Mouse (Mus musculus): Measurements from ENCODE around the gene Gm19345. TPM values are rescaled to one million over a fixed set of nuclear protein-coding genes. Genes with fewer than 3 reads are reported as not detected.
A peak's percentile ranks its signal among the peaks of the same experiment; 100 is the strongest.

The Gm19345 gene
- polyA plus RNA-seq, 1 experiment from 2014 or later, result not detected

DNA sequence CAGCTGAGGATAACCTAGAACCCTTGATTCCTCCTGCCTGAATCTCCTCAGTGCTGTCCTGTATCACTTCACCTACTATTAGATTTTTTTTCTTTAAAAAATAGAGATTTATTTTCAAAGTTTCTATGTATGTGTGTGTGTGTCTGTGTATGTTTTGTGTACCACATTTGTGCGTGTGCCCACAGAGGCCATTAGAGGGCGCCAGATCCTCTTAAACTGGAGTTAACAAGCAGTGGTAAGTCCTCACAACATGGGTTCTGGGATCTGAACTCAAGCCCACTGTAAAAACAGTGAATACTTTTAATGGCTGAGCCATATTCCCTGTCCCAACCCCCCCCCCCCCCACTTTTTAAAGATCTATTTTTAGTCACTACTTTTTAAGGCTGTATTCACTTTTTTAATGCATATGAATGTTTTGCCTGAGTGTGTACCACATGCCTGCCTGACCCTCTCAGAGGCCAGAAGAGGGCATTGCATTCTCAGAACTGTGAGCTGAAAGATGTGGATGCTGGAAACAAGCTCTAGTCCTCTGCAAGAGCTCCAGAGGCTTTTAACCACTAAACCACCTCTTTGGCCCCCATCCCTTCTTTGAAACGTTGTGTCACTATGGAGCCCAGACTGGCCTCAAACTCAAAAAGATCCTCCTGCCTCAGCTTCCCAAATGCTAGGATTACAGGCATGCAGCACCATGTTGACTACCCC, 31.3 kb upstream of the Gm19345 start:
- H3K79me2 ChIP-seq (ENCODE audit: inconsistent target), result peaks cover 44% of the 10 kb centered on the region; the same call in 1 of the 2 replicates
- 76% methylated on average over 3 of the region's 3 CpGs for WGBS (ENCODE audit: missing documents)
- H3K27ac ChIP-seq, result no peak overlapping the region
- H3K36me3 ChIP-seq (ENCODE audit: inconsistent target), result peaks cover 13% of the 10 kb centered on the region; the same call in 1 of the 2 replicates
- no peak overlapping the region for H3K4me3 ChIP-seq (ENCODE audit: inconsistent target)

DNA sequence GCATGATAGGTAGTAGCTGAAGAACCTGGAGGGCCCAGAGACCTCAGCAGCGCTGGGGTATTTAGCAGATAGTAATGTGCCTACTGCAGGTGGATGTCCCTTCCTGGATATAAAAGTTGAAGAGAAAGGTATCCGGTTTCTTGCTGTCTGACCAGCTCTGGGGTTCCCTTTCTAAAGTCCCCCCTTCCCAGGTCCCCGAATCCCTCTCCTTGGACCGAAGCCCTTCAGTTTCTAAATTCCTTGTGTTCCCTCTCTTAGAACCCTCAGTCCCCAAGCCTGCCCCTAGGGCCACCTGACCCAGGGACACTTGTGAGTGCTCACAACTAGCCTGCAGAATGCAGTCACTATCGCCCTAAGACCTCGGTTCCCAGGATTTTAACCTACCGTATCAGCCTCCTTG, 30.2 kb upstream of the Gm19345 start:
- Histone ChIP-seq H3K27ac (no peak overlapping the region), H3K79me2 (ENCODE audit: inconsistent target) (peaks cover 38% of the 10 kb centered on the region; the same call in 1 of the 2 replicates), H3K36me3 (ENCODE audit: inconsistent target) (peaks cover 13% of the 10 kb centered on the region; the same call in 1 of the 2 replicates), H3K4me3 (ENCODE audit: inconsistent target) (peak overlapping the region; percentile 35)
- WGBS (ENCODE audit: missing documents), result 91% methylated on average over 7 of the region's 7 CpGs

DNA sequence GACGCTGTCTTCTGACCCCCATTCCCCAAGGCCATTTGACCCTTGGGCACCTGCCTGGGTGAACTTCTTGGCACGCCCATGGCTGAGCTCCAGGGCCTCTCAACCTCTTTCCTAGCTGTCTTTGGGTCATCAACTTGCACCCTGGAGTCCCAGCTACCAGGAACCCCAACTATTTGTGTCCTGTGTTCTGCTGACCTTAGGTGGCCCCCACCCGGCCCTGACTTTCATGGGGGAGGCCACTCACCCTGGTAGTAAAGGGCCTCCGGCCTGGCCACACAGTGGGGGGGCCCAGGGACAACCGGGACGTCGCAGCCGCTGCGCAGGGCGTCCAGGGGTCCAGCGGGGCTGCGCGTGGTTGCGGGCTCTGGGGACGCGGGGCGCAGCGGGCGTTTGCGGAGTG, 29.6 kb upstream of the Gm19345 start:
- 12% methylated on average over 20 of the region's 20 CpGs for WGBS (ENCODE audit: missing documents)
- H3K36me3 ChIP-seq (ENCODE audit: inconsistent target), result peaks cover 13% of the 10 kb centered on the region; the same call in 1 of the 2 replicates
- peak overlapping the region; percentile 35 for H3K4me3 ChIP-seq (ENCODE audit: inconsistent target)
- H3K27ac ChIP-seq, result peak overlapping the region; percentile 35; the same call in 1 of the 2 replicates
- peaks cover 38% of the 10 kb centered on the region; the same call in 1 of the 2 replicates for H3K79me2 ChIP-seq (ENCODE audit: inconsistent target)

DNA sequence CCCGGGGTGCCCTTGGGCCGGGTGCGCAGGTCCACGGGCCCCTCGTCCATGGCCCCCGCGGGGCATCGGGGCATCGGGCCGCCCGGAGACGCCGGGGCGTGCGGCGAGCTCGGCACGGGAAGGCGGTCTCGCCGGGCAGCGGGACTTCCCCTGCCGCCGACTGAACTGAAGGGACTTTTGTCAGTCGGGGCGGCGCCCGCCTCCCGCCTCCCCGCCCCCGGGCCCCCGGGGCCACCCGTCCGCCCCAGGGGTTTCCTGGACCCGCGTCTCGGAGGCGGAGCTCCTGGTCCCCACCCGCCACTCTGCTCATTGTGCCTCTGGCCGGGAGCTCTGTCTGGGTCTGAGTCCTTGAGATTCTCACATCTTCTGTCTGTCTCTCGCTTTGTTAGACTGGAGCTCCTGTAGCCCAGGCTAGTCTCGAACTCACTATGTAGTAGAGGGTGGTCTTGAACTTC, 29.2 kb upstream of the Gm19345 start, which contains the start of gene Bcl3:
Gene Bcl3 (minus strand): TSS at position 167 of the 455 bp plus-strand sequence.
- peaks cover 13% of the 10 kb centered on the region; the same call in 1 of the 2 replicates for H3K36me3 ChIP-seq (ENCODE audit: inconsistent target)
- WGBS (ENCODE audit: missing documents), result 2% methylated on average over 35 of the region's 42 CpGs
- peak within 1 kb of the TSS; percentile 35 for H3K4me3 ChIP-seq (ENCODE audit: inconsistent target)
- H3K79me2 ChIP-seq (ENCODE audit: inconsistent target), result peaks cover 38% of the 10 kb centered on the region; the same call in 1 of the 2 replicates
- H3K27ac ChIP-seq, result peak within 1 kb of the TSS; percentile 100

DNA sequence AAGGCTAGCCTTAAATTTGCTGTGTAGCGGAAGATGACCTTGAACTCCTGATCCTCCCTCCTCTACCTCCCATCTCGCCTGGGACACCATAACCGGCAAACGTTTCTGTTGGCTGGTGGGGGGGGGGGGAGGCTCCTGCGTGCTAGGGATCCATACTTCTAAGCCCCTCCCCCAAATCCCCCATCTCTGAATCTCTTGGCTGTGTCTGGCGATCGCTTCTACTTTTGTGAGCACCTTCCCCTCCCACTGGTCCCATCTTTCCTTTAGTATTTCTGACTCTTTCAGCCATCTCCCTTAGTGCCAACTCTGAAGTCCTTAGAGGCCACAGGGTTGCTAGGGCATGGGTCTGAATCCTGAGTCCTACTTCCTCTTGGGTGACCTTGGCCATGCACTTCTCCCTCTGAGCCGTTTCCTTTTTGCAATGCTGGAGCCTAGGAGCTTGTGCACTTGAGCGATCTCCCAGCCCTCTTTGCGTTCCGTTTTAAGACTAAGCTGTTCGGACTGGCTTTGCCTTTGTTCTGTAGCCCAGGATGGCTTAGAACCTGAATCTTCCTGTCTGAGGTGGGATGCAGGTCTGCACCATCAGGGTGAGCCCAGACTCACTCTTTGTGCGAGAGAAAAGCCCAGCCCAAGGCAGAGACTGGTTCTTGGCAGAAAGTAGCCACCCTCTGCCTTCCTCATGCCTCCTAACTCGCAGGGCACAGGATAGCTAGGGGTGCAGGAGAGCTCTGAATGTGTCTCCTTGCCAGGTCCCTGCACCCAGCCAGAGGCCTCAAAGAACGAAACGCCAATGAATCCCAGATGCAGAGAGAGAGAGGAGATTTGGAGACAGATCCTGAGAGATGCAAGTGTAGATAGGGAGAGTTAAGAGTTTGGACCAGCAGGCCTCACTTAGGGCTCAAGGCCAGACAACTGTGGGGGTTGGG, 28.3 kb upstream of the Gm19345 start:
- H3K27ac ChIP-seq, result peak overlapping the region; percentile 100
- H3K79me2 ChIP-seq (ENCODE audit: inconsistent target), result peaks cover 35% of the 10 kb centered on the region; the same call in 1 of the 2 replicates
- 11% methylated on average over 15 of the region's 16 CpGs for WGBS (ENCODE audit: missing documents)
- peaks cover 13% of the 10 kb centered on the region; the same call in 1 of the 2 replicates for H3K36me3 ChIP-seq (ENCODE audit: inconsistent target)
- H3K4me3 ChIP-seq (ENCODE audit: inconsistent target), result peak overlapping the region; percentile 35

DNA sequence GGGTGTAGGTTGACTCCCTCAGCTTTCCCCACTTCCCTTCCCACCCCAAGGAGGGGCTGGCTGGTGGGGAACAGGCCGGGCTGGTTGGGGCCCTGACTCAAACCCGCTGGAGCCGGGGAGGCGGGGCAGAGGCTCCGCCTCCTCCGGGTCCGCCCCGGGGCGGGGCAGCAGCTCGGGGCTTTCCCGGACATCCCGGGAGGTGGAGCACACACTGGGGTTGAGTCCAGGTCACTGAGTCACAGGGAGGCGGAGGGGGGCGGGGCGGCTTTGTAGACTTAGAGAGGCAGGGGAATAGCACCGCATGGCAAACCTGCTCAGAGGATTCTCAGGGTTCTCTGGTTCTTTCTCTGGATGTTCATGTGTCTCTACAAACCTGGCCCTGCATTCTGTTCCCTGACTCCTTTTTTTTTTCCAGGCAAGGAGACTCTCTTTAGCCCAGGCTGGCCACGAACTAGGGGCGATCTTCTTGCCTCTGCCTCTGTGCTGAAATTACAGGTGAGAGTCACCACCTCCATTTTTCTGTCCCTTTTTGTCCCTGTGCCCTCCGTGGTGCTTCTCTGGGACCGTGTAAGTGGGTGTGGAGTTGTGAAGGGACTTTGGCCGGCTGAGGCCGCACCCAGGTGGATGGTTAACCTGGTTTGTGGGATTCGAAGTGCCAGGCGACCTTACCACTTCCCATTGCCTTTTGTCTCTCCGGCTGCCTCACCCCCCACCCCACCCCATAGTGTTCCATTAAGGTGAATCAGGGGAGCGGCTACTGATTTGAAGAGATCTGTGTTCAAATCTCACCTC, 27.4 kb upstream of the Gm19345 start:
- H3K4me3 ChIP-seq (ENCODE audit: inconsistent target), result no peak overlapping the region
- 23% methylated on average over 21 of the region's 26 CpGs for WGBS (ENCODE audit: missing documents)
- peaks cover 27% of the 10 kb centered on the region; the same call in 1 of the 2 replicates for H3K79me2 ChIP-seq (ENCODE audit: inconsistent target)
- H3K27ac ChIP-seq, result peak overlapping the region; percentile 100
- peaks cover 7% of the 10 kb centered on the region; the same call in 1 of the 2 replicates for H3K36me3 ChIP-seq (ENCODE audit: inconsistent target)

DNA sequence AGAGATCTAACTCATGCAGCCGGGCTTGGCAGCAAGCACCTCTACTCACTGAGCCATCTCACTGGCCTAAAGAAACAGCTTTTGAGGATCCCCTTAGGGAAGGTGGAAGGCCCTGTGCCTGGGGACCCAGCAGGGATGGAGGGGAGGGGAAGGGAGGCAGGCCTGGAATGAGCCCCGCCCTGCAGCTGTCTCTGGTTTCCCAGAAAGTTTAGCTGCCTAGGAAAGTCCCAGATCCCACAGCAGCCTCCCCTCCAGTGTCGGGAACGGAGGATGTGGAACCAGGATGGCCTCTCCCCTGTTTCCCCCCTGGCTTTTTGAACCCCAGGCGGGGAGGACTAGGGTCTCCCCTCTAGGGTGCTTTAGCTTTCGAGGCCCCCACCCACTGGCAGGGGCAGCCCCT, 25.0 kb upstream of the Gm19345 start:
- Histone ChIP-seq H3K4me3 (ENCODE audit: inconsistent target) (no peak overlapping the region), H3K27ac (no peak overlapping the region), H3K79me2 (ENCODE audit: inconsistent target) (peaks cover 5% of the 10 kb centered on the region; the same call in 1 of the 2 replicates), H3K36me3 (ENCODE audit: inconsistent target) (no peaks in the 10 kb centered on the region)
- WGBS (ENCODE audit: missing documents), result 91% methylated on average over 6 of the region's 6 CpGs

DNA sequence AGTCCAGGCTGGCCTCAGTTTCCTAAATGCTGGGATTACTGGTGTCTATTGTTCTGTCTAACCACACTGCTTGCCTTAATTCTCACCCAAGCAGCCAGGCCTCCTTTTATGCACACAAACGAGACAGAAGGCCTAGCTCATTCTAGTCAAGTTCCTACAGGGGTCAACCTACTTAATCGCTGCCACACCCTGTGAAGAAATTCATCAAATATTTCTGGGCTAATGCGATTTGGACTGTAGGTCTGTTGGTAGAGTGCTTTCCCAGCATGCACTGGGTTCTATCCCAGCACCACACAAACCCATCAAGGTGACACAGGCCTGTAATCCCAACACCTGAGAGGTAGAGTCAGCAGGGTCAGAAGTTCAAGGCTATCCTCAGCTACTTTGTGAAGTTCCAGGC, 22.1 kb upstream of the Gm19345 start:
- peak overlapping the region; percentile 90; the same call in 1 of the 2 replicates for H3K27ac ChIP-seq
- WGBS (ENCODE audit: missing documents), result 94% methylated on average over 3 of the region's 3 CpGs
- no peaks in the 10 kb centered on the region for H3K79me2 ChIP-seq (ENCODE audit: inconsistent target)
- H3K4me3 ChIP-seq (ENCODE audit: inconsistent target), result no peak overlapping the region
- no peaks in the 10 kb centered on the region for H3K36me3 ChIP-seq (ENCODE audit: inconsistent target)

DNA sequence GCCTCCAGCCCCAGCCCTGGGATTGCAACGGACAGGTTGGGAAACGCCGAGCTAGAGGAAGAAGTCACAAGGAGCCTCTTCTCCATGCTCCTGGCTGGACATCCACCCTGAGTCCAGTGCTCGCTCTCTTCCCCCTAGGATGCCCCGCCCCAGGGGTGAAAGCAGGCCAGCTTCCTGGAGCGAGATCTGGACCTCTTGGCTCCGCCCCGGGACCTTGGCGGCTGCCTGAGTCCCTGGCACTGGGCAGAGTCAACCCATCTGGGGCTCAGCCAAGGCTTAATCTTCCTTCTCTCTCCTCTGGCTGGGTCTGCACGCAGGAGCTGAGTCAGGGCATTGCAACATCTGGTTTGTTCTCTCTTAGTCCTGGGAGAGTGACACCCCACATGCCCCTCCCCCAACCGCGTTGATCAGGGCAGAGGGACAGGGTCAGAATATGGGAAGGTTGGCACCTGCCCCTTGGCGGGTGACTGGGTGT, 21.1 kb upstream of the Gm19345 start:
- no peaks in the 10 kb centered on the region for H3K36me3 ChIP-seq (ENCODE audit: inconsistent target)
- peak overlapping the region; percentile 90 for H3K27ac ChIP-seq
- no peak overlapping the region for H3K4me3 ChIP-seq (ENCODE audit: inconsistent target)
- no peaks in the 10 kb centered on the region for H3K79me2 ChIP-seq (ENCODE audit: inconsistent target)
- 6% methylated on average over 13 of the region's 13 CpGs for WGBS (ENCODE audit: missing documents)

DNA sequence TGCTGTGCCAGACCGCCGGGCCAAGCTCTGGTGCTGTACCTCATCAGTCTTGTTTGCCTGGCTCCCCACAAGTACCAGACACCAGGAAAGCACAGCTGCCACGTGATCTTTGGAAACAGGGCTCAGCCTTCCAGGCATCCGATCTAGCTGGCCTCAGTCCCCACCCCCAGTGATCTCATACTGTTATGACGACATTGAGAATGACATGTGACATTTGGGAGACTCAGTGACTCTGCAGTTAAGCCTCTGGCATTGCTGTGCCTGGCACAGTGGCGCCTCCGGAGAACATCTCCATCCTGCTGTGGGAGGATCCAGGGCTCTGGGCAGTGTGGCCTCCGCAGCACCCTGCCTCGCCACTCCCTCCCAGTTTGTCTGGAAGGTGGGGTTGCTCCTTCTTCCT, 20.0 kb upstream of the Gm19345 start:
- Histone ChIP-seq H3K36me3 (ENCODE audit: inconsistent target) (no peaks in the 10 kb centered on the region), H3K79me2 (ENCODE audit: inconsistent target) (no peaks in the 10 kb centered on the region), H3K27ac (peak overlapping the region; percentile 90), H3K4me3 (ENCODE audit: inconsistent target) (no peak overlapping the region)
- 60% methylated on average over 9 of the region's 9 CpGs for WGBS (ENCODE audit: missing documents)

DNA sequence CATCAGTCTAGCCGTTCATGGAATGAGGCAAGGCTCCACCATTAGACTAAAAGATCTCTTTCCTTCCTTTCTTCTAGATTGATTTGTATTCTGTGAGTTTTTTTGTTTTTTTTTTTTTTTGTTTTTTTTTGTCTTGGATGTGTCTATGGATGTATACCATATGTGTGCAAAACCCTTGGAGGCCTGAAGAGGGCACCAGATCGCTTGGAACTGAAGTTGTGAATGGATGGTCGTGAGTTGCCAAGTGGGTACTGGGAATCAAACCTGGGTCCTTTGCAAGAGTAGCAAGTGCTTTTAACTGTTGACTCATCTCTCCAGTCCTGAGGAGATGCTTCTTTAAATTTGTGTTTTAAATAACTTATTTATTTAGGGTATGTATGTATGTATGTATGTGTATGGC, 17.7 kb upstream of the Gm19345 start:
- Histone ChIP-seq H3K79me2 (ENCODE audit: inconsistent target) (no peaks in the 10 kb centered on the region), H3K4me3 (ENCODE audit: inconsistent target) (no peak overlapping the region), H3K27ac (no peak overlapping the region), H3K36me3 (ENCODE audit: inconsistent target) (no peaks in the 10 kb centered on the region)
- 84% methylated on average over 3 of the region's 3 CpGs for WGBS (ENCODE audit: missing documents)

DNA sequence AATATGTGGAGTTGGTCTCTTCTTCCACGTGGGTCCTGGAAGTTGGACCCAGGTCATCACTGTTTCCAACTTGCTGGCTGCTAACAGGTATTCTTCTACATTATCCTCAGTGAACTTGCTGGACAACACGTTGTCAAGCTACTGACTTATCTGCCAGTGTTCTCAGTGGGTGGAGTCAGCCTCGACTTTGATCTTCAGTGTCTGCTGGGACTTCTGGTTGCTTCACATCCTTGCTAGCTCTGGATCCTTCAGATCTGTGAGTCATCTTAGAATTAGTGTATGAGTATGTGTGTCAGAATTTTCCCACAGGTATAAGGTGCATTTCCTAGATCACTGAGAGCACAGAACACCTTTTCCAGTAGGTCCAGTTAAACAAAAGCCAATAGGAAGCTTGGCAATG, 15.0 kb upstream of the Gm19345 start:
- H3K36me3 ChIP-seq (ENCODE audit: inconsistent target), result no peaks in the 10 kb centered on the region
- no peaks in the 10 kb centered on the region for H3K79me2 ChIP-seq (ENCODE audit: inconsistent target)
- H3K4me3 ChIP-seq (ENCODE audit: inconsistent target), result no peak overlapping the region
- no peak overlapping the region for H3K27ac ChIP-seq
- 53% methylated on average over 3 of the region's 3 CpGs for WGBS (ENCODE audit: missing documents)

DNA sequence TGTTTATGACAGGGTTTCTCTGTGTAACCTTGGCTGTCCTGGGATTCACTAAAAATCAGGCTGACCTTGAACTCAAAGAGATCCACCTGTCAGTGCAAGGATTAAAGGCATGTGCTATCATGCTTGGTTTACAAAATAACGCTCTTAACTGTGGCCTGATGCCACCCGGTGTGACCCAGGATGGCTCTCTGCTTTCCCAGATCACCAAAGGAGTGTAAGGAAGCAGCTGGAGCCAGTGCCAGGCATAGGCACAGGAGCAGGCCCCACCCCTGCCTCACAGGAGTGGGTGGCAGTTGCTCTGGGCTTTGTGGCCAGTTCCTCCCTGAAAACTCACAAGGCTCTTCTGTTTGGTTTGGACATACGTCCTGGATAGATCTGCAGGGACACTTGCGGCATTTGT, 11.4 kb upstream of the Gm19345 start:
- Histone ChIP-seq H3K4me3 (ENCODE audit: inconsistent target) (no peak overlapping the region), H3K27ac (no peak overlapping the region), H3K79me2 (ENCODE audit: inconsistent target) (no peaks in the 10 kb centered on the region), H3K36me3 (ENCODE audit: inconsistent target) (no peaks in the 10 kb centered on the region)
- WGBS (ENCODE audit: missing documents), result 85% methylated on average over 4 of the region's 4 CpGs

DNA sequence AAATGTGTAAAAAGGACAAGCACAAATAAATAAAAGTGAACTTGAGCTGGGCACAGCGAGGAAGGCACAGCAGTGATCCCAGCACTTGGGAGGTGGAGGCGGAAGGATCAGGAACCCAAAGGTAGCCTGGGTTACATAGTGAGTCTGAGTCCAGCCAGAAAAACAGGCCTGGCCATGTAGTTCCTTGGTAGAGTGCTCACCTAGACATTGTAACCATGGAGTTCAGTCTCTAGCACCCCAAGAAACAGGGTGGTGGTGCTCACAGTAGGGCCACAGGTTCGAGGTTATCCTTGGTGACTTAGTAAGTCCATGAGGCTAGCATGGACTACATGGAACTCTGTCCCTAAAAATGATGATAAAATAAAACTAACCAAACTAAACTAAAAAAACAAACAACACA, 10.9 kb upstream of the Gm19345 start:
- H3K27ac ChIP-seq, result no peak overlapping the region
- no peak overlapping the region for H3K4me3 ChIP-seq (ENCODE audit: inconsistent target)
- WGBS (ENCODE audit: missing documents), result 94% methylated on average over 3 of the region's 3 CpGs

More for the DNA sequence above, 10.9 kb upstream of the Gm19345 start:
- Histone ChIP-seq H3K36me3 (ENCODE audit: inconsistent target) (no peaks in the 10 kb centered on the region), H3K79me2 (ENCODE audit: inconsistent target) (no peaks in the 10 kb centered on the region)

Data from macrophage (primary cell).